Mouse (Mus musculus): ENCODE data around the gene Opn1mw. TPM values are rescaled to one million over a fixed set of nuclear protein-coding genes. Genes with fewer than 3 reads are reported as not detected.

The Opn1mw gene
- not detected in 2 replicates for polyA plus RNA-seq (2012; rRNA removed)

GRCm38 (mm10) chrX:74127164-74127563 is at the start of gene Opn1mw:
Gene Opn1mw, plus strand, starts transcription at chrX:74127464.

GRCm38 (mm10) chrX:74135263-74135662 is 8.0 kb downstream of the Opn1mw start, which contains the start of gene Mecp2:
Gene Mecp2, minus strand, starts transcription at chrX:74135363.

GRCm38 (mm10) chrX:74167738-74168137 is 40.5 kb downstream of the Opn1mw start, which contains the start of gene Tex28:
Gene Tex28, minus strand, starts transcription at chrX:74167838.

GRCm38 (mm10) chrX:74176959-74177358 is 49.7 kb downstream of the Opn1mw start, which contains the start of gene Tktl1:
Gene Tktl1, plus strand, starts transcription at chrX:74177259.

Other genes with a start within 250 kb of the Opn1mw start
- 0.05 TPM in 1 of 2 replicates, not detected in the other for gene Avpr2, start 235.4 kb upstream of the Opn1mw start, polyA plus RNA-seq (2012; rRNA removed)
- 29.2 and 43.4 TPM in 2 replicates for gene L1cam, start 231.4 kb upstream of the Opn1mw start, polyA plus RNA-seq (2012; rRNA removed)
- gene Arhgap4, start 205.6 kb upstream of the Opn1mw start, polyA plus RNA-seq (2012; rRNA removed), result 4.8 and 5.8 TPM in 2 replicates
- gene Naa10, start 205.5 kb upstream of the Opn1mw start, polyA plus RNA-seq (2012; rRNA removed), result 126 and 150 TPM in 2 replicates
- 18.6 and 27.2 TPM in 2 replicates for gene Renbp, start 196.6 kb upstream of the Opn1mw start, polyA plus RNA-seq (2012; rRNA removed)
- 49.0 and 83.0 TPM in 2 replicates for gene Hcfc1, start 161.1 kb upstream of the Opn1mw start, polyA plus RNA-seq (2012; rRNA removed)
- 53.1 and 61.3 TPM in 2 replicates for gene Irak1, start 103.5 kb upstream of the Opn1mw start, polyA plus RNA-seq (2012; rRNA removed)
- gene Mecp2, start 7.9 kb downstream of the Opn1mw start, polyA plus RNA-seq (2012; rRNA removed), result 19.8 and 22.4 TPM in 2 replicates
- not detected in 2 replicates for gene Tex28, start 40.4 kb downstream of the Opn1mw start, polyA plus RNA-seq (2012; rRNA removed)
- 0.02 TPM in 1 of 2 replicates, not detected in the other for gene Tktl1, start 49.8 kb downstream of the Opn1mw start, polyA plus RNA-seq (2012; rRNA removed)
- 477 and 550 TPM in 2 replicates for gene Flna, start 122.4 kb downstream of the Opn1mw start, polyA plus RNA-seq (2012; rRNA removed)
- 64.2 and 105 TPM in 2 replicates for gene Emd, start 127.2 kb downstream of the Opn1mw start, polyA plus RNA-seq (2012; rRNA removed)
- gene Rpl10, start 143.3 kb downstream of the Opn1mw start, polyA plus RNA-seq (2012; rRNA removed), result 1,358 and 2,258 TPM in 2 replicates
- gene Taz, start 154.4 kb downstream of the Opn1mw start, polyA plus RNA-seq (2012; rRNA removed), result 61.6 and 70.5 TPM in 2 replicates
- 5.9 and 8.7 TPM in 2 replicates for gene Dnase1l1, start 154.9 kb downstream of the Opn1mw start, polyA plus RNA-seq (2012; rRNA removed)
- gene Atp6ap1, start 169.6 kb downstream of the Opn1mw start, polyA plus RNA-seq (2012; rRNA removed), result 87.0 and 137 TPM in 2 replicates
- gene Gdi1, start 177.5 kb downstream of the Opn1mw start, polyA plus RNA-seq (2012; rRNA removed), result 580 and 740 TPM in 2 replicates
- 50.7 and 64.9 TPM in 2 replicates for gene Fam50a, start 185.6 kb downstream of the Opn1mw start, polyA plus RNA-seq (2012; rRNA removed)
- 82.1 and 108 TPM in 2 replicates for gene Plxna3, start 201.6 kb downstream of the Opn1mw start, polyA plus RNA-seq (2012; rRNA removed)
- gene Lage3, start 226.2 kb downstream of the Opn1mw start, polyA plus RNA-seq (2012; rRNA removed), result 96.9 and 108 TPM in 2 replicates
- gene Ubl4a, start 245.8 kb downstream of the Opn1mw start, polyA plus RNA-seq (2012; rRNA removed), result 31.9 and 46.3 TPM in 2 replicates
- gene Slc10a3, start 245.9 kb downstream of the Opn1mw start, polyA plus RNA-seq (2012; rRNA removed), result 2.3 and 8.5 TPM in 2 replicates

All from central nervous system, embryonic 11.5 days (tissue).